Comparison of ENCODE assay signal across 13 mouse cellular contexts in genomic region chr1:159977786-159978185, GRCm38 (mm10).
DNase-seq lines count a peak whose midpoint lies in the region; ATAC-seq lines count a peak whose summit lies in the region.
"Had no signal": no experiment of that assay in that cellular context is flagged by ENCODE, and none has a peak within 500 bp of the region (broad histone marks: within the 10 kb centered on the region; RNA-seq: fewer than 3 reads in every experiment).

No protein-coding gene starts in this region.

- H3K27me3 ChIP-seq in heart, embryonic 16.5 days (ENCODE audit: control insufficient read depth, insufficient read depth, low read length), result no peaks in the 10 kb centered on the region
- H3K27me3 ChIP-seq: forebrain, embryonic 13.5 days; limb, embryonic 15.5 days; neural tube, embryonic 13.5 days had no signal

- H3K9me3 ChIP-seq in heart, embryonic 16.5 days (replicated peaks; ENCODE audit: control insufficient read depth, low read length), result peaks cover 3% of the 10 kb centered on the region; the same call in 1 of the 2 replicates
- H3K9me3 ChIP-seq: forebrain, embryonic 13.5 days; limb, embryonic 15.5 days; midbrain, embryonic 10.5 days; neural tube, embryonic 13.5 days had no signal

- H3K4me1 ChIP-seq in brown adipose tissue, adult 24 weeks (ENCODE audit: control insufficient read depth, insufficient read depth, insufficient read length, low read length), result no peaks in the 10 kb centered on the region
- peaks cover 3% of the 10 kb centered on the region; the same call in 1 of the 2 replicates for H3K4me1 ChIP-seq in heart, embryonic 16.5 days (ENCODE audit: control insufficient read depth, insufficient read depth, low read length)
- H3K4me1 ChIP-seq: forebrain, embryonic 13.5 days; limb, embryonic 15.5 days; midbrain, embryonic 10.5 days; neural tube, embryonic 13.5 days had no signal

- peak; percentile 63 for ATAC-seq in heart, embryonic 16.5 days (replicated peaks; ENCODE audit: extremely low read depth, insufficient read depth, low FRiP score)
- no peak for ATAC-seq in activated CD4-positive, CD25-positive, alpha-beta regulatory T cell, adult 4 months
- ATAC-seq: forebrain, embryonic 13.5 days had no signal

- WGBS in heart, embryonic 16.5 days, result 21% methylated on average over 2 of the region's 2 CpGs

- H3K36me3 ChIP-seq in heart, embryonic 16.5 days (ENCODE audit: control insufficient read depth, insufficient read depth), result no peaks in the 10 kb centered on the region
- H3K36me3 ChIP-seq: limb, embryonic 15.5 days; midbrain, embryonic 10.5 days; neural tube, embryonic 13.5 days had no signal

- peak overlapping the region; percentile 68; the same call in 1 of the 2 replicates for H3K27ac ChIP-seq in brown adipose tissue, adult 24 weeks (replicated peaks; ENCODE audit: low read depth, low read length)
- peak overlapping the region; percentile 5; the same call in 1 of the 2 replicates for H3K27ac ChIP-seq in heart, embryonic 16.5 days (ENCODE audit: low read length)
- H3K27ac ChIP-seq: forebrain, embryonic 13.5 days; layer of hippocampus, adult 2 months; limb, embryonic 15.5 days; midbrain, embryonic 10.5 days; neural tube, embryonic 13.5 days had no signal

- DNase-seq in retina, embryonic 14.5 days (ENCODE audit: low spot score), result peak; percentile 5
- no peak for DNase-seq in retina, postnatal 1 day
- peak; percentile 13 for DNase-seq in mesoderm, embryonic 11.5 days (ENCODE audit: low read depth, low spot score)
- no peak for DNase-seq in ovary, postnatal 36 days (ENCODE audit: low spot score)
- no peak for DNase-seq in layer of hippocampus, postnatal 25 days (ENCODE audit: extremely low spot score in 1 of 2, low spot score in 1 of 2)

- H3K4me2 ChIP-seq in heart, embryonic 16.5 days (ENCODE audit: low read depth, low read length), result no peak overlapping the region
- H3K4me2 ChIP-seq: forebrain, embryonic 13.5 days; limb, embryonic 15.5 days; neural tube, embryonic 13.5 days had no signal

- no peak overlapping the region for H3K9ac ChIP-seq in heart, embryonic 16.5 days (ENCODE audit: low read length)
- H3K9ac ChIP-seq: forebrain, embryonic 13.5 days; limb, embryonic 15.5 days; neural tube, embryonic 13.5 days had no signal

- no peak overlapping the region for H3K4me3 ChIP-seq in brown adipose tissue, adult 24 weeks (ENCODE audit: insufficient read depth, low read depth, low read length)
- H3K4me3 ChIP-seq in heart, embryonic 16.5 days (ENCODE audit: low read length), result no peak overlapping the region
- H3K4me3 ChIP-seq: forebrain, embryonic 13.5 days; layer of hippocampus, adult 2 months; limb, embryonic 15.5 days; midbrain, embryonic 10.5 days; neural tube, embryonic 13.5 days had no signal

Comparison
In these comparisons a context has a peak if more than half of its experiments do, and no peak if none do; other contexts are left out.
1. DNase-seq: peak in retina, embryonic 14.5 days (single experiment) and mesoderm, embryonic 11.5 days (single experiment); none in retina, postnatal 1 day (single experiment), ovary, postnatal 36 days (single experiment) and layer of hippocampus, postnatal 25 days (0 of 2).